Mouse (Mus musculus): Measurements from ENCODE around the gene P2ry6.

The P2ry6 gene

DNA sequence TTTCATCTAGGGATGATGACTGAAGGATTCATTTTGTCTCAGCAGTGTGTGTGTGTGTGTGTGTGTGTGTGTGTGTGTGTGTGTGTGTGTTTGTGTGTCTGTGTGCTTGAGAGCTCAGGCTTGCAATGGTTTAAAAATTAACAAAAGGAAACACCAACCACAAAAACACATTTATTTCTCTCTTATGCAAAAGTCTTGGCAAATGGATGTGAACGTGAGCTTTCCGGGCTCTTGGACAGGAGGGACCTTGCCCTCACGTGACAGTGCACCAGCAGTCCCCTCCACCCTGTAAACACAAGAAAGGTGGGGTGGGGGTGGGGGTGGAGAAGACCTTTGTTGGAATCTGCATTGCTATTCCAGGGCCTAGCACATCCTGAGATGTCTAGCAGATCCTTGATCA, 37.0 kb downstream of the P2ry6 start:
- no peak for DNase-seq

- DNase-seq: no peak
These were observed 40.9 kb downstream of the P2ry6 start for GRCm38 (mm10) chr7:100933520-100933919.

- DNase-seq: peak; percentile 70 to 77
These were observed 41.9 kb downstream of the P2ry6 start for GRCm38 (mm10) chr7:100932481-100933007.

DNA sequence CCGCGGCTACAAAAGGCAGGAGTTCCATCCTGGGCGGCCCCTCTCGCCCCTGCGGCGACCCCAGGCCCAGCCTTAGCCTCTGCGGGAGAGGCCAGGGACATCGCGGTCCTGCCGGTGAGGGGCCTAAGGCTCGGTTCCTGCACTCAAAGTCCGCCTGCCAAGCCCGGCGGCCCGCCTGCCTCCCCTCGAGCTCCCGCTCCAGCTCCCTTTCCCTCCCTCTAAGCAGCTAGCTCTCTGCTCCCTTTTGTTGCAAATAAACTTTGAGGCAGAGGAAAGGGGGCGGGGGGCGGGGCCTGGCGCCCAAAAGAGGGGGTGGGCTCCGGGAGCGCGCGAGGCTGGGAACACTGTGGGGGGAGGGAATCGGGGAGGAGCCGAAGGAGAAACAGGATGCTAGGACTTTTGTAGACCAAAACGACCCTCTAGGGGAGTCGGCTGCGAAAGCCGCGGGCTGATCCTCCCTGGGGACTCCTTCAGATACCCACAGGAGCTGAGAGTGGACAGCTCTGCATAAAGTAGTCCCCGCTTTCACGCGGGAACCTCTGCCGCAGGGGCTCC, 42.4 kb downstream of the P2ry6 start, which contains the start of gene Arhgef17:
TSS of gene Arhgef17 (minus strand) at position 182 of the 555 bp plus-strand sequence.
- DNase-seq: no peak

DNA sequence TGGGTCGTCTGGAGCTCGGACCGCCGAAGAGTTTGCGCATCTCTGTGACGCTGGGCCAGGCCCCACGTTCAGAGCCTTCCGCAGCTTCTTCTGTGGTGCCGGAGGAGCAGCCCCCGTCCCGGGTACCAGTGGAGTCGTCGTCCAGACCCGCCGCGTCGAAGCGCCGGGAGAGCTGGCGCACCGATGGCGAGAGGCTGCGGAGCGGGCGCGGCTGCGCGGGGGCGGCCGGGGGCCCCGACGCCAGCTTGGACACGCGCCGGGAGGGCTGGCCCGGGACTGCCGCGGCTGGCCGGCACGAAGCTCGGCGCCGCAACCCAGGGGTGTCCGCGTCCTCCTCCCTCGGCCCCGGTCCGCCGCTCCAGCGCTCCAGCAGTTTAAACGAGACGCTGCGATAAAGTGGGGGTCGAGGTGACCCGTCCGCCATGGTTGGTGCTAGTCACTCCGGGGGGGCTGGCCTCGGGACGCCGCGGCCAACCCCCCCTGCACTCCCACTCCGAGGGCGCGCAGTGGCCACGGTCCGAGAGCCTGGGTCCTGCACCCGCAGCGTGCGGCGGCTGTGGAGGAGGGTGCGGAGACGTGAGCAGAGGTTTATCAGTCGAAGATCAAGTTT, 43.0 kb downstream of the P2ry6 start:
- no peak for DNase-seq

GRCm38 (mm10) chr7:100930619-100931315, 43.7 kb downstream of the P2ry6 start:
- no peak for DNase-seq

DNA sequence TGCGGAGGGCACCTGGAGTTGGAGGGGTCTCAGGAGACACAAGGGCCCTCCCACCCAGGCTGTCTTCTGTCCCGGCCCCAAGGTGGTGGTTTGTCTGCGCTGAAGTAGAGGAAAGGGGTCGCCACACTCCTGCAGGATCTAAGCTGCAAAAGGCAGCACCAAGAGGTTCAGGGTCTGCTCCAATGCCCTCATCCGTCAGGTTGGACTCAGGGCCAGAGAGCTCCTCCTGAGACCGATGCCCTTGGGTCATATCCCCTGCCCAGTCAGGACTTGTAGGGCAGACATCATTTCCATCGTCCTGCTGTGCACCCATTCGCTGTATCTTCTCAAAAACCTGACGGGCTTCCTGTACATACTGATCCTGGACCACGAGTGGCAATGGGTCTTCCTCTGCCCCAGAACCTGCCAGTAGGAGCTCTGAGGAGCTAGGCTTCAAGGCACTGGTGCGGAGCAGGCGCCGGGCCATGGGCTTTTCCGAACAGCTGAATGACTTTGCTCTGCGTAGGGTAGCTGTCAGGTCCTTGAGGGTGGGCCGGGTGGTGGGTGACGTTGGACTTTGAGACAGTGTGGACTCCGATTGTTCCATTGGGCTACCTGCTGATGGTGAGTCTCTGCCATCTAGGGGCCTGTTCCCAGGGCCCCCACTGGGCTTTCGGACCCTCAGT, 44.7 kb downstream of the P2ry6 start:
- no peak for DNase-seq

GRCm38 (mm10) chr7:100928456-100928855, 46.0 kb downstream of the P2ry6 start:
- no peak for DNase-seq

GRCm38 (mm10) chr7:100927287-100928000, 47.0 kb downstream of the P2ry6 start:
- no peak for DNase-seq

DNA sequence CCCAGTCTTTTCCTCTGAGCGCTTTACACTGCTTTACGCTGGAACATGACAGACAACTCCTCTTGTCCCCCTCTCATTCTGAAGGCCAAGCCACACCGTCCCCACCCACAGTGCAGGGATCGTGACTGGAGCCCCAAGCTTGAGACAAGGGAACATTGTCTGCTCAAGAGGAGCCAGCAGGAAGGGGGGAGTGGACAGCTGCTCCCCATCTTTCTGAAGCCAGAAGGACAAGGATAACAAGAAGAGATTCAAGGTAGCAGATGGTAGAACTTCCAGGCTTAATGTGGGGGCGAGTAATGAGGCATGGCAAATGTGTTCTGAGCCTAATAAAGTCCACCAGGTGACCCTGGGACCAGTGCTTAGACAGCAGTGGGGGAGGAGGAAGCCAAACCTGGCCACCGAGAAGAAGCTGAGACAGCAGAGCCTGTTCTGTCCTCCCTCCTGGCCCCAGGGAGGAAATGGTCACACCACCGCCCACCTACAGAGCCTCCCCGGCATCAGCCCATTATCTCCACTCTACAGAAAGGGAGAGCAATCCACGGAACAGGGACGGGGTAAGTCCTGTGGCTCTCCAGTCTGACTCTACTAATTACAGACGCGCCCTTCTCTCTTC, 48.0 kb downstream of the P2ry6 start:
- DNase-seq: no peak

- DNase-seq: no peak
These were observed 49.6 kb downstream of the P2ry6 start for GRCm38 (mm10) chr7:100924674-100925445.

DNA sequence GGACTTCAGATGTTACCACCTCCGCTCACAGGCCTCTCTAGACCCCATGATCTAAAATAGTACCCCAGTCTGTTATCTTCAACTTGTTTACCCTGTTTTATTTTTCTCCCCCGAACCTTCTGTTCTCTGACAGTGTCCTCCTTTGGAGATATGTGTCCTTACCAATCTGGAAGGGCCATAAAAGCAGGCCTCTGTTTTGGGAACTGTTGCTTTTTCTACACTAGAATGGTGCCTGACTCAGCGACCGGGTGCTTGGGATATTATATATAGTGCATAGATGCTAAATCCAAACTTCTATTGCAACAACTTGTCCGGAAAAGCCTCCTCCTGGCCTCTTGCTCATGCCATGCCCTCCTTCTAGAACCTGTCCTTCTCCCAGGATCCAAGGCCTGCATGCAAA, 50.2 kb downstream of the P2ry6 start:
- DNase-seq: no peak

- DNase-seq: peak in 1 of 2 experiments; percentile 46
These were observed 51.5 kb downstream of the P2ry6 start for GRCm38 (mm10) chr7:100922907-100923306.

DNA sequence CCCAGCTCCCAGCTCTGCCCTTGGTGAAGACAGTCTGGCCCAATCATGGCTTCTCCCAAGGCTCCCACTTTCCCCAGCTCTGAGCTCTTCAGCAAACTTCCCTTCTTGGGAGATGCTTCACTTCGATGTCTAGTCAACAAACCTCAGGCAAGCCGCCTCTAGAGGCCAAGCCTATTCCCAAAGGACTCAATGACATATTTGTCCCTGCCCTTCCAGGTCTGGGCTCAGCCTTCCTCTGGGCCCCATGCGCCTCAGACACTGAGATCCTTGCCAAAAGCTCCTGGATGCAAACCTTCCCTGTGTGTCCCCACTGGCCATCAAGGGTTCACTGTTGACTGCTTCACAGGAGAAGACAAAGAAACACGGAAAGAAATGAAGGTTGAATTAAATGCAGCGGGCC, 53.2 kb downstream of the P2ry6 start:
- DNase-seq: no peak

GRCm38 (mm10) chr7:100919809-100920107, 54.7 kb downstream of the P2ry6 start:
- DNase-seq: no peak

DNA sequence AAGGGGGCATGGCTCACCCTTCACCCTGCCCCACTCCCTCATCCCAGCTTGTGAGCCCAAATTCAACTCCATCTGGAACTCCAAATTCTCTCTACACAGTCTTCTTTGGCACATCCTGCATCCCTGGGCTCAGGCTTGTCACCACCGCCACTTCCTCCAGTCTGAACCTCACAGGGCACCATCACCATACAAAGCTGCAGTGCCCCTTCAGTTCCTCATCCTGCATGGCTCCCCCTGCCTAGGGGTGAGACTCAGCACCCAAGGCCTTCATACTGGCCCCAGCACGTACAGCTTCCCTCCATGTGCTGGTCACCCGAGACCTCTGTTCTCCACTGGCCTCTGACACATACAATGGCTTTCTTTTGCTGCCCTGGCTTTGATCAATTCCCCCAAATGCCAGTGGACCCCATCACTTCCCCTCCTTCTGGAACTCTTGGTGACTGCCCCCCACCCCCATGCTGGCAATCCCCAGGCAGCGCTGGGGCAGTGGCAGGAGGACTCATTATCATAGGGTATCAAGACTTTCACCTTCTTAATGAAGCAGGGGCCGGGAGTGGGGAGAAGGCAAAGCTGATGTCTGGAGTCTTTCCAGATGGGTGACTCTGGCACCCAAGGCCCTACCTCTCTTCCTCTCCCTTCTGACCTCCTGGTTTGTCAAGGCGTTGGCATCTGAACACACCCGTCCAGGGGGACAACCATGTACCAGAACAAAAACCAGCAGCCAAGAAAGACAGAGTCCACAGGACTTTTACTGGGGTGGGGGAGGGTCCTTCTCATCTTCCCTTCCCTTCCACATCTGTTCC, 55.2 kb downstream of the P2ry6 start:
- DNase-seq: no peak

- no peak for DNase-seq
These were observed 56.3 kb downstream of the P2ry6 start for GRCm38 (mm10) chr7:100918176-100918575.

DNA sequence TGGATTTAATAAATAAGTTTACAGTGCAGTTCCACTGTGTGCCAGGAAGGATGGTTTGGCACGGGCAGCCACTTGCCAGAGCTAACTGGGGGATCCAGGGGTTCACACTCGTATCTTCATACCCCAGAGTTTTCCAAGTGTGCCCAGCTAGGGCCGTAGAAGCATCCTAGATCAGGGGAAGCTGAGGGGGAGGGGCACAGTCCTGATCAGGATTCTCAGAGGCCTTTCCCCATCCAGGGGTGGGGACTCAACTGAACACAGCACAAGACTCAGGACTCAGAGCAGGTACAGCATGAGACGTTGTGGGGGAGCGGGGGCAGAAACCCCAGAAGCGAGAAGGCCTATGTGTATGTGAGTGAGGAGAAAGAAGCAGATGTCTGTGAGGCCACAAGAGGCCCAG, 56.7 kb downstream of the P2ry6 start:
- no peak for DNase-seq

- DNase-seq: no peak
These were observed 57.9 kb downstream of the P2ry6 start for GRCm38 (mm10) chr7:100916526-100916925.

DNA sequence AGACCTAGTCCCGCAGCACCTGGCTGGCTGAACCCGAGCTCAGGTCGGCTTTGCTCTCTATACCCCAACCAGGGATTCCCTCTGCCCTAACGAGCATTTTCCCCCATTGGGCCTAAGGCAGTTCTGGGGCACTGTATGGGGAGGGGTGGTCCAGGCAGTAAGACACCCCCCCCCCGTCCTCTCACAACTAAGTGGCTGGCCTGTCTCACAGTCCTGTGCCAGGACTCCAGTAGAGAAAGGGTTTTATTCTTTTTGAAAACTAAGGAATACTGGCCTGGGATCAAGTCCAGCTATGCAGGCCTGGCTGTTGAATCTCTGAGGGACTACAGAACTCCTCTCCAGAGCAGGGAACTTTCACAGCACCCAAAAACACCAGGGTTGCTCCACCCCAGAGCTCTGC, 59.2 kb downstream of the P2ry6 start:
- DNase-seq: no peak

GRCm38 (mm10) chr7:100911791-100912190, 62.7 kb downstream of the P2ry6 start:
- DNase-seq: no peak
